Mouse (Mus musculus) kidney, postnatal 0 days (tissue): ENCODE measurements around the gene Cyp27b1. TPM values are rescaled to one million over a fixed set of nuclear protein-coding genes. Genes with fewer than 3 reads are reported as not detected.

Source experiments
- ATAC-seq: fragments of 200-750 bp; cut with Nextera tagmentation; replicated peaks from 2 replicates; pipeline ENCODE4 v1.8.0; 2017; ENCODE audit warnings: low read depth, moderate number of reproducible peaks, moderate TSS enrichment, moderate library complexity; ENCODE audit not compliant: low FRiP score
- DNase-seq: peaks from one replicate; pipeline ENCODE4 v3.0.0-alpha.2; 2016; ENCODE audit warnings: low spot score
- H3K27ac ChIP-seq: fragments of 300-500 bp; sonication (generic); 2 replicates; pipeline ENCODE4 v1.5.1; 2014; ENCODE audit warnings: mild to moderate bottlenecking
- H3K27me3 ChIP-seq: fragments of 300-500 bp; sonication (generic); 2 replicates; pipeline ENCODE4 v1.6.1; 2014; ENCODE audit warnings: low read length, mixed read lengths; ENCODE audit not compliant: insufficient read depth
- H3K36me3 ChIP-seq: fragments of 300-500 bp; sonication (generic); 2 replicates; pipeline ENCODE4 v1.6.1; 2014; ENCODE audit warnings: low read length, mixed read lengths; ENCODE audit not compliant: insufficient read depth
- H3K4me1 ChIP-seq: fragments of 300-500 bp; sonication (generic); replicated peaks from 2 replicates; pipeline ENCODE4 v1.6.1; 2014; ENCODE audit warnings: antibody characterized with exemption, low read length, mixed read lengths; ENCODE audit not compliant: insufficient read depth
- H3K4me2 ChIP-seq: fragments of 300-500 bp; sonication (generic); 2 replicates; pipeline ENCODE4 v1.6.1; 2014; ENCODE audit warnings: mild to moderate bottlenecking, low read length, moderate library complexity, mixed read lengths
- H3K4me3 ChIP-seq: fragments of 300-500 bp; sonication (generic); replicated peaks from 2 replicates; pipeline ENCODE4 v1.5.1; 2014; ENCODE audit warnings: low read depth, low read length
- H3K9ac ChIP-seq: fragments of 300-500 bp; sonication (generic); 2 replicates; pipeline ENCODE4 v1.6.1; 2014; ENCODE audit warnings: low read depth, low read length
- H3K9me3 ChIP-seq: fragments of 300-500 bp; sonication (generic); replicated peaks from 2 replicates; pipeline ENCODE4 v1.6.1; 2016; ENCODE audit warnings: low read length, inconsistent platforms, mixed read lengths
- CTCF ChIP-seq: IDR thresholded peaks from 2 replicates; pipeline ENCODE4 v1.5.1; 2016; ENCODE audit warnings: antibody characterized with exemption, low read depth, mild to moderate bottlenecking, moderate library complexity
- WGBS: fragments of 180-500 bp; shearing (Covaris S2); extraction: QIAGEN DNeasy Blood & Tissue Kit; methylation state at CpG from one replicate; pipeline ENCODE4 v1.1.7; 2014; 5-methylcytosine and 5-hydroxymethylcytosine counted together
- polyA plus RNA-seq: library from polyadenylated mRNA; unstranded; fragments of >200 nt; fragmentation: Nextera tagmentation; extraction: Ambion mirVana; gene quantifications from 2 replicates; pipeline ENCODE4 v1.2.1, GENCODE M21; 2015

Cyp27b1 gene
- polyA plus RNA-seq, 1 experiment from 2014 or later, result 38.9 TPM

GRCm38 (mm10) chr10:127062503-127062902 is 14.5 kb downstream of the Cyp27b1 start:
- Histone ChIP-seq H3K4me2 (no peak overlapping the region), H3K9ac (no peak overlapping the region), H3K9me3 (no peaks in the 10 kb centered on the region), H3K36me3 (peaks cover 27% of the 10 kb centered on the region), H3K27me3 (no peaks in the 10 kb centered on the region), H3K4me3 (no peak overlapping the region), H3K4me1 (peaks cover 7% of the 10 kb centered on the region), H3K27ac (no peak overlapping the region)
- WGBS, result 70% methylated on average over 5 of the region's 5 CpGs
- TF ChIP-seq CTCF, result no peak
- DNase-seq (no peak), ATAC-seq (no peak)

- H3K9ac ChIP-seq, result peak within 1 kb of the TSS; percentile 92
- ATAC-seq (peak; percentile 92), DNase-seq (peak; percentile 99)
- H3K4me2 ChIP-seq, result peak within 1 kb of the TSS; percentile 88
- H3K9me3 ChIP-seq, result no peaks in the 10 kb centered on the region
- peak within 1 kb of the TSS; percentile 82 for H3K4me3 ChIP-seq
- 0 out of 2 replicates have a peak, but pooled peaks have one; percentile 7 for TF ChIP-seq CTCF
- H3K27ac ChIP-seq, result peak within 1 kb of the TSS; percentile 86
- WGBS, result 1% methylated on average over 46 of the region's 46 CpGs
- H3K27me3 ChIP-seq, result no peaks in the 10 kb centered on the region
- peaks cover 33% of the 10 kb centered on the region for H3K36me3 ChIP-seq
- peaks cover 7% of the 10 kb centered on the region for H3K4me1 ChIP-seq
Observed at GRCm38 (mm10) chr10:127063239-127063872, 15.3 kb downstream of the Cyp27b1 start, which contains the start of gene Cdk4. Gene Cdk4, plus strand, starts transcription at chr10:127063534.

GRCm38 (mm10) chr10:127063913-127064870 is 16.1 kb downstream of the Cyp27b1 start:
- ATAC-seq (no peak), DNase-seq (no peak)
- Histone ChIP-seq H3K4me2 (peak overlapping the region; percentile 88), H3K27ac (peak overlapping the region; percentile 86), H3K4me1 (peaks cover 14% of the 10 kb centered on the region), H3K36me3 (peaks cover 35% of the 10 kb centered on the region), H3K27me3 (no peaks in the 10 kb centered on the region), H3K9me3 (no peaks in the 10 kb centered on the region), H3K9ac (peak overlapping the region; percentile 92), H3K4me3 (peak overlapping the region; percentile 82)
- WGBS, result 9% methylated on average over 37 of the region's 37 CpGs
- TF ChIP-seq CTCF, result no peak

- Histone ChIP-seq H3K36me3 (peaks cover 35% of the 10 kb centered on the region), H3K27me3 (no peaks in the 10 kb centered on the region), H3K9ac (no peak overlapping the region), H3K9me3 (no peaks in the 10 kb centered on the region), H3K27ac (no peak overlapping the region), H3K4me2 (no peak overlapping the region), H3K4me3 (no peak overlapping the region), H3K4me1 (peaks cover 19% of the 10 kb centered on the region)
- TF ChIP-seq CTCF, result no peak
- DNase-seq (no peak), ATAC-seq (no peak)
- 84% methylated on average over 9 of the region's 9 CpGs for WGBS
Observed at GRCm38 (mm10) chr10:127065981-127066380, 17.9 kb downstream of the Cyp27b1 start.

- WGBS, result 91% methylated on average over 14 of the region's 14 CpGs
- no peak overlapping the region for H3K27ac ChIP-seq
- H3K4me2 ChIP-seq, result no peak overlapping the region
- no peak overlapping the region for H3K4me3 ChIP-seq
- H3K9me3 ChIP-seq, result no peaks in the 10 kb centered on the region
- H3K27me3 ChIP-seq, result no peaks in the 10 kb centered on the region
- peaks cover 35% of the 10 kb centered on the region for H3K36me3 ChIP-seq
- DNase-seq, result no peak
- ATAC-seq, result no peak
- no peak for TF ChIP-seq CTCF
- no peak overlapping the region for H3K9ac ChIP-seq
- H3K4me1 ChIP-seq, result peaks cover 23% of the 10 kb centered on the region
Observed at GRCm38 (mm10) chr10:127066519-127067018, 18.5 kb downstream of the Cyp27b1 start.

GRCm38 (mm10) chr10:127068360-127069038 is 20.4 kb downstream of the Cyp27b1 start:
- Histone ChIP-seq H3K36me3 (peaks cover 35% of the 10 kb centered on the region), H3K9me3 (no peaks in the 10 kb centered on the region), H3K27me3 (no peaks in the 10 kb centered on the region), H3K4me1 (peaks cover 23% of the 10 kb centered on the region), H3K9ac (no peak overlapping the region), H3K4me3 (no peak overlapping the region), H3K27ac (no peak overlapping the region), H3K4me2 (peak overlapping the region; percentile 73; the same call in 1 of the 2 replicates)
- 70% methylated on average over 9 of the region's 9 CpGs for WGBS
- DNase-seq, result no peak
- TF ChIP-seq CTCF, result no peak
- no peak for ATAC-seq
